Mouse (Mus musculus): ENCODE measurements around the gene Crk. TPM values are rescaled to one million over a fixed set of nuclear protein-coding genes. Genes with fewer than 3 reads are reported as not detected.

Crk gene
- polyA plus RNA-seq, 1 experiment: not detected

GRCm38 (mm10) chr11:75744761-75745160 is 65.7 kb downstream of the Crk start:
- H3K27ac ChIP-seq (ENCODE audit: insufficient read depth, low read depth, low read length): no peak overlapping the region
- H3K4me3 ChIP-seq (ENCODE audit: insufficient read depth, low read depth, low read length): no peak overlapping the region
- TF ChIP-seq POLR2A (IDR thresholded peaks at IDR 0.05; ENCODE audit: insufficient read depth, low read depth, low read length): no peak
- TF ChIP-seq CTCF (IDR thresholded peaks at IDR 0.05; ENCODE audit: insufficient read depth, low read depth, low read length): no peak
- peaks cover 4% of the 10 kb centered on the region; the same call in 1 of the 2 replicates for H3K4me1 ChIP-seq (ENCODE audit: control insufficient read depth, insufficient read depth, low read length)
- 87% methylated on average over 3 of the region's 3 CpGs for WGBS

- TF ChIP-seq POLR2A (IDR thresholded peaks at IDR 0.05; ENCODE audit: insufficient read depth, low read depth, low read length): no peak
- no peak for TF ChIP-seq CTCF (IDR thresholded peaks at IDR 0.05; ENCODE audit: insufficient read depth, low read depth, low read length)
- WGBS: 26% methylated on average over 1 of the region's 1 CpGs
- no peak overlapping the region for H3K4me3 ChIP-seq (ENCODE audit: insufficient read depth, low read depth, low read length)
- H3K27ac ChIP-seq (ENCODE audit: insufficient read depth, low read depth, low read length): no peak overlapping the region
- peaks cover 4% of the 10 kb centered on the region; the same call in 1 of the 2 replicates for H3K4me1 ChIP-seq (ENCODE audit: control insufficient read depth, insufficient read depth, low read length)
Measured at GRCm38 (mm10) chr11:75750537-75750936, 71.5 kb downstream of the Crk start.

- Histone ChIP-seq H3K4me3 (ENCODE audit: insufficient read depth, low read depth, low read length) (no peak overlapping the region), H3K4me1 (ENCODE audit: control insufficient read depth, insufficient read depth, low read length) (peaks cover 4% of the 10 kb centered on the region; the same call in 1 of the 2 replicates), H3K27ac (ENCODE audit: insufficient read depth, low read depth, low read length) (no peak overlapping the region)
- WGBS: 42% methylated on average over 4 of the region's 4 CpGs
- TF ChIP-seq POLR2A (IDR thresholded peaks at IDR 0.05; ENCODE audit: insufficient read depth, low read depth, low read length) (no peak), CTCF (IDR thresholded peaks at IDR 0.05; ENCODE audit: insufficient read depth, low read depth, low read length) (no peak)
Measured at GRCm38 (mm10) chr11:75751082-75751481, 72.0 kb downstream of the Crk start.

Other genes with a start within 250 kb of the Crk start
- gene Serpinf2, start 239.7 kb upstream of the Crk start, polyA plus RNA-seq (2012; ENCODE audit: insufficient read depth, insufficient read length, low replicate concordance, missing spikeins): not detected in 2 replicates
- gene Wdr81, start 224.5 kb upstream of the Crk start, polyA plus RNA-seq (2012; ENCODE audit: insufficient read depth, insufficient read length, low replicate concordance, missing spikeins): not detected in 2 replicates
- not detected in 2 replicates for gene Tlcd2, start 217.5 kb upstream of the Crk start, polyA plus RNA-seq (2012; ENCODE audit: insufficient read depth, insufficient read length, low replicate concordance, missing spikeins)
- 102 and 148 TPM in 2 replicates for gene Prpf8, start 192.4 kb upstream of the Crk start, polyA plus RNA-seq (2012; ENCODE audit: insufficient read depth, insufficient read length, low replicate concordance, missing spikeins)
- gene Rilp, start 169.2 kb upstream of the Crk start, polyA plus RNA-seq (2012; ENCODE audit: insufficient read depth, insufficient read length, low replicate concordance, missing spikeins): not detected in 2 replicates
- not detected in 2 replicates for gene Scarf1, start 165.7 kb upstream of the Crk start, polyA plus RNA-seq (2012; ENCODE audit: insufficient read depth, insufficient read length, low replicate concordance, missing spikeins)
- gene Slc43a2, start 147.6 kb upstream of the Crk start, polyA plus RNA-seq (2012; ENCODE audit: insufficient read depth, insufficient read length, low replicate concordance, missing spikeins): 363 TPM in 1 of 2 replicates, not detected in the other
- 209 and 678 TPM in 2 replicates for gene Pitpna, start 91.2 kb upstream of the Crk start, polyA plus RNA-seq (2012; ENCODE audit: insufficient read depth, insufficient read length, low replicate concordance, missing spikeins)
- gene Inpp5k, start 48.3 kb upstream of the Crk start, polyA plus RNA-seq (2012; ENCODE audit: insufficient read depth, insufficient read length, low replicate concordance, missing spikeins): not detected in 2 replicates
- gene Myo1c, start 28.8 kb upstream of the Crk start, polyA plus RNA-seq (2012; ENCODE audit: insufficient read depth, insufficient read length, low replicate concordance, missing spikeins): not detected in 2 replicates
- 855 and 954 TPM in 2 replicates for gene Ywhae, start 53.6 kb downstream of the Crk start, polyA plus RNA-seq (2012; ENCODE audit: insufficient read depth, insufficient read length, low replicate concordance, missing spikeins)
- not detected in 2 replicates for gene Doc2b, start 116.8 kb downstream of the Crk start, polyA plus RNA-seq (2012; ENCODE audit: insufficient read depth, insufficient read length, low replicate concordance, missing spikeins)

Data from olfactory bulb, adult 2 months (tissue).